Mouse (Mus musculus): Measurements from ENCODE around the gene Tagln2. TPM values are rescaled to one million over a fixed set of nuclear protein-coding genes. Genes with fewer than 3 reads are reported as not detected.
A peak's percentile ranks its signal among the peaks of the same experiment; 100 is the strongest.

Gene Tagln2
- polyA plus RNA-seq, 1 experiment from 2014 or later: 53.3 TPM

DNA sequence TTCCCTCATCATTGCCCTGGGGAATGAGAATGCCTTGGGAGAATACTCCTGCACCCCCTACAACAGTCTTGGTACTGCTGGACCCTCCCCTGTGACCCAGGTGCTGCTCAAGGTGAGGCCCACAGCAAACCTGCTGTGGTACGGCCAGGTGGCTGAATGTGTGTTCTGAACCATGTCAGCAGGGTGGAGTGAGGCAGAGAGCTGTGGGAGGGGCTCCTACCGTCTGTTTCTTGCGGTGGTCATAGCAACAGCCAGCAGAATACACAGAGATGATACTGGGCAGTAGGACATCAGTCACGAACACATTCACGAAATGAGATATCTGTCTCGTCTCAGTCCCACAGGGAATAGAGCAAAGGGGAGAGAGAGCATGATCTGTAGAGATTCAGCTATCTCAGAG lies 6.3 kb upstream of the Tagln2 start:
- ATAC-seq (no peak), DNase-seq (ENCODE audit: low spot score) (no peak)
- Histone ChIP-seq H3K27ac (ENCODE audit: low read depth, low read length) (no peak overlapping the region), H3K4me2 (ENCODE audit: low read length) (no peak overlapping the region), H3K4me3 (ENCODE audit: low read depth, low read length) (no peak overlapping the region), H3K36me3 (ENCODE audit: control insufficient read depth, insufficient read depth, low read length) (peaks cover 93% of the 10 kb centered on the region), H3K9ac (ENCODE audit: low read length) (no peak overlapping the region), H3K4me1 (ENCODE audit: control insufficient read depth, insufficient read depth, low read length) (no peaks in the 10 kb centered on the region), H3K9me3 (replicated peaks; ENCODE audit: control insufficient read depth, low read length) (no peaks in the 10 kb centered on the region), H3K27me3 (replicated peaks; ENCODE audit: control insufficient read depth, insufficient read depth, low read length) (no peaks in the 10 kb centered on the region)
- 81% methylated on average over 6 of the region's 6 CpGs for WGBS

DNA sequence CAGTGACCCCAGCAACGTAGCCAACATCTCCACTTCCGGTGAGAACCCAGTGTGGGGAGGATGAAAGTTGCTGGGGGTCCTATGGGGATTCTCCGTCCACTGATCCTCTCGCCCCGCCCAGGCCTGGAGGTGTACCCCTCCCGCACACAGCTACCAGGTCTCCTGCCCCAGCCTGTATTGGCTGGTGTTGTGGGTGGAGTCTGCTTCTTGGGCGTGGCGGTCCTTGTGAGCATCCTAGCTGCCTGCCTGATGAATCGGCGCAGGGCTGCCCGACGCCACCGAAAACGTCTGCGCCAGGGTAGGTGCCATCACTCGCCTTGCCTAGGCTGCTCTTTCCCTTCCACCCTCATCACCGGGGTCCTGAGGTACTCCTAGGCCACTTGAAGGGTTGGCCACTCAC lies 3.8 kb upstream of the Tagln2 start:
- 89% methylated on average over 17 of the region's 17 CpGs for WGBS
- Histone ChIP-seq H3K4me2 (ENCODE audit: low read length) (no peak overlapping the region), H3K4me3 (ENCODE audit: low read depth, low read length) (no peak overlapping the region), H3K36me3 (ENCODE audit: control insufficient read depth, insufficient read depth, low read length) (peaks cover 82% of the 10 kb centered on the region), H3K27me3 (replicated peaks; ENCODE audit: control insufficient read depth, insufficient read depth, low read length) (peaks cover 13% of the 10 kb centered on the region; the same call in 1 of the 2 replicates), H3K9me3 (replicated peaks; ENCODE audit: control insufficient read depth, low read length) (no peaks in the 10 kb centered on the region), H3K4me1 (ENCODE audit: control insufficient read depth, insufficient read depth, low read length) (peaks cover 9% of the 10 kb centered on the region), H3K27ac (ENCODE audit: low read depth, low read length) (no peak overlapping the region), H3K9ac (ENCODE audit: low read length) (no peak overlapping the region)
- ATAC-seq (no peak), DNase-seq (ENCODE audit: low spot score) (no peak)

DNA sequence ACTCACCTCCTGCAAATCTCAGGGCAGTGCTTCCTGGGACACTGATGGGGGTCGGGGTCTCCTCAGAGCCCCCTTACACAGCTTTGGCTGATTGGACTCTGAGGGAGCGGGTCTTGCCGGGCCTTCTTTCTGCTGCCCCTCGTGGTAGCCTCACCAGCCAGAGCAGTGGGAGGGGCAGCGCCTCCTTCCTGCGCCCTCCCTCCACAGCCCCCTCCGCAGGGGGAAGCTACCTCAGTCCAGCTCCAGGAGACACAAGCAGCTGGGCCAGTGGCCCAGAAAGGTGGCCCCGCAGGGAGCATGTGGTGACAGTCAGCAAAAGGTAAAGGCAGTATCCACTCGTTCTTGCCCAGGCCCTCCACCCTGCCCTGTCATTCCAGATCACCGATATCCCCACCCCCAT lies 2.4 kb upstream of the Tagln2 start:
- Histone ChIP-seq H3K9ac (ENCODE audit: low read length) (no peak overlapping the region), H3K9me3 (replicated peaks; ENCODE audit: control insufficient read depth, low read length) (no peaks in the 10 kb centered on the region), H3K4me3 (ENCODE audit: low read depth, low read length) (no peak overlapping the region), H3K27ac (ENCODE audit: low read depth, low read length) (no peak overlapping the region), H3K4me2 (ENCODE audit: low read length) (no peak overlapping the region), H3K4me1 (ENCODE audit: control insufficient read depth, insufficient read depth, low read length) (peaks cover 15% of the 10 kb centered on the region), H3K36me3 (ENCODE audit: control insufficient read depth, insufficient read depth, low read length) (peaks cover 68% of the 10 kb centered on the region), H3K27me3 (replicated peaks; ENCODE audit: control insufficient read depth, insufficient read depth, low read length) (peaks cover 20% of the 10 kb centered on the region; the same call in 1 of the 2 replicates)
- DNase-seq (ENCODE audit: low spot score): no peak
- 81% methylated on average over 10 of the region's 10 CpGs for WGBS
- ATAC-seq: no peak

DNA sequence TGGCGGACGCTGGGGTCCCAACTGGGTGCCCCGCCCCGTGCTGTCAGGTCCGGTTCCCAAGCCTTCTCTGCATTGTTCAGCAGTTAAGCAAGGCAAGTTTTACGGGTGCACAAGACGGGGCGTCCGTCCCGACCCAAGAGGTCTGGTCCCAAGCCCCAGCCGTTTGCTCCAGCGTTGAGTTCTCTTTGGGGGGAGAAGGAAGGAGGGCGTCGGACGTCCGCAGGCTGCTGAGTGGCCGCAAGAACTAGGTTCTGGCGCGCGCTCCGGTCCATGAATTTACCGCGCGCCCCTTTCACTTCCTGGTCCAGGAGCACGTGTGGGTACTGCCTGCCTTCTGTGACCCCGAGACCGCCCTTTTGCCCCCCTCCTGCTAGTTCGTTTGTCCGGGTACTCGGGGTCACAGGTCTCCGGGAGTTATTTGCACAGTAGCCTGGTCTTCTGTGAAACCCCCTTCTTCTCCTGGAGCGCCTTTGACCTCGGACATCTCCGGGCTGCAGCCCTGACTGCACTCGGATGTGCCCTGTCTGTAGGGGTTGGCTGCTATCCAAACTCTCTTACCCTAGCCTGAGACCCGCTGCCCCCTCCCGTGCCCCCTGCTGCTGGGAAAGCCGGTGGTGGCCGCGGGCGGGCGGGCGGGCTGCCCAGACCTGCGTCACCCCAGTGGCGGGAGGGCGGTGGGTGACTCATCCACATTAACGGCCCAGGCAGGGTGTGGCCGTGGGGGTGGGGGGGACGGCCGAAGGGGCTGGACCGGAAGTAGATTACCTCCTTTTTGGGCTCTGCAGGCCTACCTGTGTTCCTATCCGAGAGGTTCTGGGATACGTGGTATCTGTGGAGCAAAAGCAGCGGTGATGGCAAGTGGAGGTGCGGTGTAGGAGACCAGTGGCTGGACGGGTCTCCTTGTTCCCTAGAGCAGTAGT lies 864 bp downstream of the Tagln2 start:
- Histone ChIP-seq H3K9ac (ENCODE audit: low read length) (peak overlapping the region; percentile 42), H3K27me3 (replicated peaks; ENCODE audit: control insufficient read depth, insufficient read depth, low read length) (peaks cover 21% of the 10 kb centered on the region; the same call in 1 of the 2 replicates), H3K27ac (ENCODE audit: low read depth, low read length) (peak overlapping the region; percentile 17; the same call in 1 of the 2 replicates), H3K4me3 (ENCODE audit: low read depth, low read length) (peak overlapping the region; percentile 29), H3K4me1 (ENCODE audit: control insufficient read depth, insufficient read depth, low read length) (peaks cover 27% of the 10 kb centered on the region), H3K9me3 (replicated peaks; ENCODE audit: control insufficient read depth, low read length) (no peaks in the 10 kb centered on the region), H3K4me2 (ENCODE audit: low read length) (peak overlapping the region; percentile 56), H3K36me3 (ENCODE audit: control insufficient read depth, insufficient read depth, low read length) (peaks cover 35% of the 10 kb centered on the region)
- DNase-seq (ENCODE audit: low spot score) (peak; percentile 29), ATAC-seq (peak; percentile 9)
- WGBS: 1% methylated on average over 56 of the region's 56 CpGs

DNA sequence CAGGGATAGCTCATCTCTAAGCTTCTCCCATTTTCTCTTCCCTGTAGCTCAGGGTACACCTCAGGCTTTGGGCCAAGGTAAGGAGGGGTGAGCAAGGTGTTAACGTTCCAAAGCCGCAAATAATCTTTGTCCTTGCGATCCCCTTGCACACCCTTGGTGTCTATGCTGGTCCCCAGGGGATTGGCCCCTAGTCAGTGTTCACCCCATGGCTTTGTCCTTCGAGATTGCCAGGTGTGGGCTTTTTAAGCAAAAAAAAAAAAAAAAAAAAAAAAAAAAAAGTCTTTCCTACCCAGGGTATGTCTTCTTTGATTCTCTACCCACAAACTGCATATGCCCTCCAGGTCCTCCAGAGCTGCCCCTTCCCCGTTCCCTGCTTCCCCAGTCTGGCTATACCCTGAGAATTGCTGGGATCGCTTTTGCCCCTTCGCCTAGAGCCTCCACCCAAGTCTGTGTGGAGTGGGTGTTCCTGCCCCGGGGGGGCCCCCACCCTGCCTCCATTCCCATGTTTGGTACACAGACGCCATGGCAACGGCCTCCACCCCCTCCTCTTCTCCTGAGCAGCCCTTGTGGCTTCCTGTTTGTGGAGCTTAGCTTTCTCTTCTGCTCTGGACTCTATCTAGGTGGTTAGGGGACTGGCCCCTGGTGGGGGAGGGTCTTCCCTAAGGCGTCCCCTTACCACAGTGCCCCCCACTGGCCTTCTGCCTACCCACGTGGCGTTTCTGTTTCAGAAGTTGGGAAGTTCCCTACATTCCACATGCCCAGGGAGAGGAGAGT lies 1.7 kb downstream of the Tagln2 start:
- Histone ChIP-seq H3K36me3 (ENCODE audit: control insufficient read depth, insufficient read depth, low read length) (peaks cover 27% of the 10 kb centered on the region), H3K4me3 (ENCODE audit: low read depth, low read length) (peak overlapping the region; percentile 29), H3K4me2 (ENCODE audit: low read length) (peak overlapping the region; percentile 56), H3K9me3 (replicated peaks; ENCODE audit: control insufficient read depth, low read length) (no peaks in the 10 kb centered on the region), H3K9ac (ENCODE audit: low read length) (no peak overlapping the region), H3K27ac (ENCODE audit: low read depth, low read length) (no peak overlapping the region), H3K27me3 (replicated peaks; ENCODE audit: control insufficient read depth, insufficient read depth, low read length) (peaks cover 21% of the 10 kb centered on the region; the same call in 1 of the 2 replicates), H3K4me1 (ENCODE audit: control insufficient read depth, insufficient read depth, low read length) (peaks cover 27% of the 10 kb centered on the region)
- DNase-seq (ENCODE audit: low spot score) (no peak), ATAC-seq (0 out of 2 replicates have a peak, but pooled peaks have one; percentile 1)
- WGBS: 40% methylated on average over 13 of the region's 13 CpGs

DNA sequence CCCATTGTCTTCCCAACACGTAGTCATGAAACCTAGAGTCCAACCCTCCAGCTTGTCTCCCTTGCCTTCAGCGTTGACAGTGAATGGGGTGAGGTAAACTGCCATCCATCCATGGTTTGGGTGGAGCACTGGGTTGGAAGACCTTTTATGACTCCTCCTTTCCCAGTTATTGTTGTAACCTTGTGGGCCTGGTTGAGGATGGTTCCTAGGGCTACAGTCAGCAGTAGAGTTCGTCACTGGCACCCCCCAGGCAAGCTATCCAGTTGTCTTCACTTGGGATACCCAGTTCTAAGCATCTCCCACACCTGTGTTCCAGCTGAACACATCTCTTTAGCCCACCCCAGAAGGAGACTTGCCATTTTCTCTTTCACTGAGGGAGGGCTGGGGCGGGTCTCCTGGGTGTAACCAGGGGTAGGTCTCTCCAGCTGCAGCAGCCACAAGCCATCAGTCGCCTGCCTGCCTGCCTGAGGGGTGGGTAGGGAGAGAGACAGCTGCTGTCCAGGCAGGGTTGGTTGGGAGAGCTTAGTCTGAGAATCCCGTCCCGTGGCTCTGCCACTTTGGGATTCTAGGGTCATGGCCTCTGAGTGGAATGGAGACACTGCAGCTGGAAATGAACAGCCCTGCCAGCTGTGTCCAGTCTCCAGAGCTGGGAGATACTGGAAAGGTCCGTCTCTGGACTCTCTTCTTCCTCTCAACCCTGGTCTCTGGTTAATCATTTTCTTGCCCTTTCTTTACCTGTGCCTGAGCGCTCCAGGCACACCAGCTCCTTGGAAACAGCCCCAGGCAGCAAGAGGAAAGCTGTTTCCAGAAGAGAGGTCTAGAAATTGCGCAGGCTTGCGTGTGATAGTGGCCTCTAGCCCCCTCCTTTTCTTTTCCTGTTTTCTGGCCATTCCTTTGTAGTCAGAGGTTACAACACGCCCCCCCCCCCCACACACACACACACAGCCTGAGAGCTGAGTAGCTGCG lies 2.6 kb downstream of the Tagln2 start:
- Histone ChIP-seq H3K9me3 (replicated peaks; ENCODE audit: control insufficient read depth, low read length) (no peaks in the 10 kb centered on the region), H3K27ac (ENCODE audit: low read depth, low read length) (no peak overlapping the region), H3K27me3 (replicated peaks; ENCODE audit: control insufficient read depth, insufficient read depth, low read length) (peaks cover 21% of the 10 kb centered on the region; the same call in 1 of the 2 replicates), H3K4me3 (ENCODE audit: low read depth, low read length) (no peak overlapping the region), H3K4me1 (ENCODE audit: control insufficient read depth, insufficient read depth, low read length) (peaks cover 27% of the 10 kb centered on the region), H3K9ac (ENCODE audit: low read length) (no peak overlapping the region), H3K36me3 (ENCODE audit: control insufficient read depth, insufficient read depth, low read length) (peaks cover 18% of the 10 kb centered on the region), H3K4me2 (ENCODE audit: low read length) (peak overlapping the region; percentile 34; the same call in 1 of the 2 replicates)
- DNase-seq (ENCODE audit: low spot score) (no peak), ATAC-seq (no peak)
- 44% methylated on average over 12 of the region's 13 CpGs for WGBS

DNA sequence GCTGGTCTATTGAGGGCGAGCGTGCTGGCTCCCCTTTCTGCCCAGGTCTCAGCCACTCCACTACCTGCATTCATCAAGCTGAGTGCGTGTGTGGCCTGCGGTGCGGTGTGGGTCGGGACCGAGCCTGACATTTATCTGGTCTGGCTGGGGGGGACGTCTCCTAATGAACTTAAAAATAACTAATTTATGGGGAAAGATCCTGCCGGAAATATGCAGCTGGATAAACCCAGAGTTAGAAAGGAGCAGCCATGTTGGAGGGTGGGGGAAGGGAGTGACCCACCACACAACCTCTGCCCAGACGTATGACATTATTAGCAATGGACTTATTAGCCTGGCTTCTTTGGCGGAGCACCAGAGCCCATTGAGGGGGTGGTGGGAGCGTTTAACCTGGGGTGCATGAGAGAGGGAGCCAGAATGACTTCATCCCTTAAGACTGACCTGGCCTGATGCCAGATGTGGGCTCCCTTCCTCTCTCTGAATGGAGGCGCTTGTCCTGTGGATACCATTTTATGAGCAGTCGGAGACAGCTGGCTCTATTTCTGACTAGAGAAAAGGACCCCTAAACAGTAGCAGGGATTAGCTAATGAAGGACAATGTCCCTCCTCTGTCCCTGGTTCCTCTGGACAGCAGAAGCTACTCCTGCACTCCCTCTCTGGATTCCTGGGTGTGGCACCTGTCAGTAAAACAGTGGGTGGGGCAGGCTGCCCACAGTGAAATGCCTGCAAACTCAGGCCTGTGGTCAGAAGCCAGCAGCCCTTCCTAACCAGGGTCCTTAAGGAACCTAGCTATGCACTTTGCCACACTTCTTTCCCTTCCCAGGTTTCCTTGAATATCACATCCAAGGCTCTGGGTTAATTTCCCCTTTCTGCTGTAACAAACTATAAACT lies 3.5 kb downstream of the Tagln2 start:
- Histone ChIP-seq H3K27me3 (replicated peaks; ENCODE audit: control insufficient read depth, insufficient read depth, low read length) (peaks cover 21% of the 10 kb centered on the region; the same call in 1 of the 2 replicates), H3K4me2 (ENCODE audit: low read length) (peak overlapping the region; percentile 34; the same call in 1 of the 2 replicates), H3K9me3 (replicated peaks; ENCODE audit: control insufficient read depth, low read length) (no peaks in the 10 kb centered on the region), H3K27ac (ENCODE audit: low read depth, low read length) (no peak overlapping the region), H3K9ac (ENCODE audit: low read length) (no peak overlapping the region), H3K36me3 (ENCODE audit: control insufficient read depth, insufficient read depth, low read length) (peaks cover 9% of the 10 kb centered on the region), H3K4me1 (ENCODE audit: control insufficient read depth, insufficient read depth, low read length) (peaks cover 27% of the 10 kb centered on the region), H3K4me3 (ENCODE audit: low read depth, low read length) (no peak overlapping the region)
- peak; percentile 67 for DNase-seq (ENCODE audit: low spot score)
- 22% methylated on average over 14 of the region's 14 CpGs for WGBS
- ATAC-seq: peak; percentile 26; the same call in 1 of the 2 replicates

Data from forebrain, embryonic 14.5 days (tissue).